Mouse (Mus musculus): ENCODE measurements around the gene Ddx27.

Gene Ddx27

GRCm38 (mm10) chr2:167081639-167082038 is 66.6 kb downstream of the Ddx27 start:
- DNase-seq (ENCODE audit: low spot score) = no peak

All from ovary, postnatal 36 days (tissue).